Mouse (Mus musculus) fibroblast of lung, adult 2 months (primary cell): ENCODE data around the gene Neo1.
A peak's percentile ranks its signal among the peaks of the same experiment; 100 is the strongest.

Experiments
- DNase-seq: peaks from one replicate; pipeline ENCODE4 v3.0.0-alpha.2; 2011; ENCODE audit warnings: low read depth

Gene Neo1

GRCm38 (mm10) chr9:59036159-59036731 lies at the start of gene Neo1:
Neo1 (minus strand) TSS chr9:59036441.
- DNase-seq, result peak; percentile 56

- DNase-seq, result no peak
These were observed 39.4 kb upstream of the Neo1 start for GRCm38 (mm10) chr9:59075632-59076031.

- DNase-seq, result no peak
These were observed 37.6 kb upstream of the Neo1 start for GRCm38 (mm10) chr9:59073887-59074286.

- no peak for DNase-seq
These were observed 36.0 kb upstream of the Neo1 start for GRCm38 (mm10) chr9:59072076-59072777.

- no peak for DNase-seq
These were observed 35.2 kb upstream of the Neo1 start for GRCm38 (mm10) chr9:59071220-59071977.

- DNase-seq, result no peak
These were observed 34.0 kb upstream of the Neo1 start for GRCm38 (mm10) chr9:59070216-59070615.

- no peak for DNase-seq
These were observed 29.5 kb upstream of the Neo1 start for GRCm38 (mm10) chr9:59065616-59066301.

- DNase-seq, result no peak
These were observed 26.2 kb upstream of the Neo1 start for GRCm38 (mm10) chr9:59062409-59062808.

- no peak for DNase-seq
These were observed 23.9 kb upstream of the Neo1 start for GRCm38 (mm10) chr9:59060026-59060605.

GRCm38 (mm10) chr9:59059158-59059557 lies 22.9 kb upstream of the Neo1 start:
- no peak for DNase-seq

GRCm38 (mm10) chr9:59058060-59058459 lies 21.8 kb upstream of the Neo1 start:
- no peak for DNase-seq

GRCm38 (mm10) chr9:59056281-59056680 lies 20.0 kb upstream of the Neo1 start:
- no peak for DNase-seq

GRCm38 (mm10) chr9:59041805-59042204 lies 5.6 kb upstream of the Neo1 start:
- no peak for DNase-seq

- no peak for DNase-seq
These were observed 596 bp upstream of the Neo1 start for GRCm38 (mm10) chr9:59036732-59037341.

- no peak for DNase-seq
These were observed 691 bp downstream of the Neo1 start for GRCm38 (mm10) chr9:59035342-59036158.

- no peak for DNase-seq
These were observed 1.4 kb downstream of the Neo1 start for GRCm38 (mm10) chr9:59034836-59035235.

GRCm38 (mm10) chr9:59033492-59033891 lies 2.7 kb downstream of the Neo1 start:
- no peak for DNase-seq

GRCm38 (mm10) chr9:59024245-59024844 lies 11.9 kb downstream of the Neo1 start:
- DNase-seq, result no peak

- DNase-seq, result no peak
These were observed 20.1 kb downstream of the Neo1 start for GRCm38 (mm10) chr9:59016060-59016719.

GRCm38 (mm10) chr9:59013365-59013764 lies 22.9 kb downstream of the Neo1 start:
- DNase-seq, result peak; percentile 65
